Mouse (Mus musculus) kidney, postnatal 4 days (tissue): ENCODE data around the gene Egfl7.

Experiments
- DNase-seq, 2 experiments: peaks; one replicate each; pipeline ENCODE4 v3.0.0; 2021; ENCODE audit warnings: mixed read lengths in 2 of 2

Egfl7 gene

DNA sequence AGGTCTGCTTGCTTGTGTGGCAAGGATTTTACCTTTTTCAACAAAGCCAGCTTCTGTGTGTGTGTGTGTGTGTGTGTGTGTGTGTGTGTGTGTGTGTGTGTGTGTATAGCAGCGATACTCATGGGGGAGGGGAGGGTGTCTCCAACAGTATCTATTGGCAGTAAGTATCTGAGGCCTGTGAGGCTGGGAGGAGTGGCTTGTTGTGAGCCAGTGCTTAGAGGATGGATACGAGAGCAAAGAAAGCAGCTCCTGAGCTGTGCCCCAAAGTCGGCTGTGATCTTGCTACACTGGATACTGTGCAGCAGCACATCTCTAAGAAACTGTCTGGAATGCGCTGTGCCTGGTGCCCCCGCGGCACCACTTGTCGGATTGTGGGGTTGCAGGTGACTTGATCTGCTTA, 38.1 kb downstream of the Egfl7 start:
- no peak for DNase-seq

DNA sequence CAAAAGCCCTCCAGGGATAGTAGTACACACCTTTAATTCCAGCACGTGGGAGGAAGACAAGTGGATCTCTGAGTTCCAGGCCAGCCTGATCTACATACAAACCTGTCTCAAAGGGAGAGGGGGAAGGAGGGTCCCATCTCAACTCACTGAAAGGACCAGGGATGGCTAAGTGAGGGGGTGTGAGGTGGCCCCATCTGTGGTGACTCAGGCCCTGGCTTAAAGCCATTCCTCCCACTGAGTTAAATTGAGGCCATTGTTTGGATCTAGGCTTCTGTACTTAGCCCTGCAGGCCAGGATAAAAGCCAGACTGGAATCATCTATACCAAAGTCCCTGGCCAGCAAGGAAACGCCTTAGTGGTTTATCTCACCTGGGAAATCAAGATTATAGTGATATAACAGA, 41.4 kb downstream of the Egfl7 start:
- DNase-seq: no peak

DNA sequence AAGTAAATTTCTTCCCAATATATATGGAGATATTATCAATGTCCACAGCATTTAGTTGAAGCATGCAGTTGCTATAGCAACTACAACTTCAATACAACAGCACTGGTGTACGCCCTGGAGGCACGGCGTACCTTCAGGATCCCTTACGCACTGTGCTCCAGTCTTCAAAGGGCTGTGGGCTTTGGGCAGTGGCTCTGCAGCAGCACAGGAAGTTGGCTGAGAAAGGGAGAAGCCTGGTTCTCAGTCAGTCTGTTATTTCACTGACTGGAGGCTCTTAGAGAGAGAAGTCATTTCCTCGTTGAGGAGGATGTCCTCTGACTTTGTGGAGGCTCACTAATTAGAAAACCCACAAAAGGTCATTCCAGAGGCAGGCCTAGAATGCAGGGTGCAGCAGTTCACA, 43.2 kb downstream of the Egfl7 start:
- no peak for DNase-seq

DNA sequence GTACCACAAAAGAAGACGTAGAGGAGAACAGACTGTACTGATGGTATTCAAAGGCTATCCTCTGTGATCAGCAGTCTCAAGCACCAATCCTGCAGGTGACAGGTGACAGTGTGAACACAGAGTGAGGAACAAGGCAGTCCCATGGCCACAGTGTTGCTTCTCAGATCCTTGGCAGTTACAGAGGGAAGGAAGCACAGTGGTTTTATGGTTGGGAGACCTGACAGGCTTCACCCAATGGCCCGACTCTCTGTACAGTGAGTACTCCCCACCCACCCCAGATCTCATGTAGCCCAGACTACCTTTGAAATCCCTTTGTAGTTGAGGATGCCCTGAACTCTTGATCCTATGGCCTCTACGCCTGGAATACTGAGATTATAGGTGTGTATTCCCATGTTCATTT, 45.6 kb downstream of the Egfl7 start:
- no peak for DNase-seq

DNA sequence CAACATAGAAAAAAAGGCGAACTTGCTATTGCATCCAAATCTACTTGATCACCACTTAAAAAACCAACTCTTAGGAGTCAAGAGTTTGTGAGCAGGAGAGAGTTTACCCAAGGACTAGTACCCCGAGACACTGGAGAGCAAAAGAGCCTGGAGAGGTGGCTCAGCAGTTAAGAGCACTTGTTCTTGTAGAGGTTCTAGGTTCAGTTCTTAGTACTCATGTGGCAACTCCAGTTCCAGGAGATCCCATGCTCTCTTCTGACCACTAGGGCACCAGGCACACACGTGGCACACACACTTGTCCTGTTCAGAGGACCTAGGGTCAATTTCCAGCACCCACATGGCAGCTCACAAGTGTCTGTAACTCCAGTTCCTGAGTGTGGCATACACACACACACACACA, 46.3 kb downstream of the Egfl7 start:
- no peak for DNase-seq

DNA sequence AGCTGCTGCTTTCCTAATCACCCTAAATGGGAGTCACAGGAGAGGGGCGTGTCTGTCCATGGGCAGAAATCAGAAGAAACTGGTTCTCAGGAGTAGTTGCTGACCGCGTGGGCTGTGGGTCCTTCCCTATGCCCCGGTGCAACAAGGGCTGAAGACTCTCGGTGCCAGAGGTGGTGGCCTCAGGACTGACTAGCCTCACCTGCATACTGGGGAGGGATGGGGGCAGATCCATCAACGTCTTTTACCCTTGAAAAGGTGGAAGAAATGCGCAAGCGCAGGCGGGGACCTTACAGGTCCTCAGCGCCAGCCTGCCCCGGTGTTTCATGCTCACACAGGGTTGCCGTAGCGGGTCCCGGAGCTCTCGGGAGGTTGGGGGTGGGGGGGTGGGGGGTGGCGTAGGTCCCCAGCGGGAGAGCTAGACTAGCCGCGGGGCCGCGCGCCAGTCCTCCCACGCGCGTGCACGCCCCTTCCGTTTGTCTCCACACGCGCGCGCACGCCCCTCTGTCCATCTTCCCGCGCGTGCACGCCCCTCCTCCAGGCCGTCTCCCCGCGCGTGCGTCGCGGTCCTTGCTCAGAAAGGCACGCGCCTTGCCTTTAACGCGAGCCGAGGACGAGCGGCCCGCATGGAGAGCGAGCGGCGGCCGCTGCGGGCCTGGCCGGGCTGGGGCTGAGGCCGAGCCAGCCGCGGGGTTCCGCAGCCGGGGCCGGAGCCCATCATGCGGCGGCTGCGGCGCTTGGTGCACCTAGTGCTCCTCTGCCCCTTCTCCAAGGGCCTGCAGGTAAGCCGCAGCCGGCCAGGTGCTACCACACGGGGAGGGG, 48.3 kb downstream of the Egfl7 start, which contains the start of gene Fam69b:
Fam69b (plus strand) TSS at position 537 of the 819 bp plus-strand sequence.
- DNase-seq: peak; percentile 88 to 93

DNA sequence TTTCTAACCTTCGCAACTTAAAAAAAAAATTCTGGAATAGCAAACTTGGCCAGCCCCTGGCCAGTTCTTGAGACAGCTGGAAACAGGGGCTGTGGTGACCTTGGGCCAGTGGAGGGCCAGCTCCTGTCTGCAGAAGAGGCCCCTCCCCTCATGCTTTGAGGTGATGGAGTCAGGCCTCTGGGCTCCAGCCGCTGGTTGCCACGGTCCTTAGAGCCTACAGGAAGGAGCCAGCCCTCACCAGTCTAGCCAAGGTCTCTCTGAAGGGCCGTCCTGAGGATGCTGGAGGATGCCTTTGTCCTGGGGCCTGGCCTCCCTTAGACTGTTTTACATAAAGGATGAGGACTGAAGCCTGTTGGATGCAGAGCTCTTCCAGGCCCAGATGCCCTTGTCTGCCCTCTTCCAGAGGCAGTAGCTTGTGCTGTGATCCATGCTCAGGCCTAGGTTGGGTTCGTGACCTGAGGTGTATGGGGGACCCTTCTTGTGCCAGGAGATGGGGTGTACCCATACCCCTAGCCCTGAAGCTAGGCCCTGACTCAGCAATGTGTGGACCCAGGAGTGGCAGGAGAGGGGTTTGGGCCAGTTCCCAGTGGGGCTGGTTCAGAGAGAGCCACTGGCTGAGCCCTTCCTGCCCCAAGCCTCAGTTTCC, 49.1 kb downstream of the Egfl7 start:
- DNase-seq: peak in 1 of 2 experiments; percentile 53

DNA sequence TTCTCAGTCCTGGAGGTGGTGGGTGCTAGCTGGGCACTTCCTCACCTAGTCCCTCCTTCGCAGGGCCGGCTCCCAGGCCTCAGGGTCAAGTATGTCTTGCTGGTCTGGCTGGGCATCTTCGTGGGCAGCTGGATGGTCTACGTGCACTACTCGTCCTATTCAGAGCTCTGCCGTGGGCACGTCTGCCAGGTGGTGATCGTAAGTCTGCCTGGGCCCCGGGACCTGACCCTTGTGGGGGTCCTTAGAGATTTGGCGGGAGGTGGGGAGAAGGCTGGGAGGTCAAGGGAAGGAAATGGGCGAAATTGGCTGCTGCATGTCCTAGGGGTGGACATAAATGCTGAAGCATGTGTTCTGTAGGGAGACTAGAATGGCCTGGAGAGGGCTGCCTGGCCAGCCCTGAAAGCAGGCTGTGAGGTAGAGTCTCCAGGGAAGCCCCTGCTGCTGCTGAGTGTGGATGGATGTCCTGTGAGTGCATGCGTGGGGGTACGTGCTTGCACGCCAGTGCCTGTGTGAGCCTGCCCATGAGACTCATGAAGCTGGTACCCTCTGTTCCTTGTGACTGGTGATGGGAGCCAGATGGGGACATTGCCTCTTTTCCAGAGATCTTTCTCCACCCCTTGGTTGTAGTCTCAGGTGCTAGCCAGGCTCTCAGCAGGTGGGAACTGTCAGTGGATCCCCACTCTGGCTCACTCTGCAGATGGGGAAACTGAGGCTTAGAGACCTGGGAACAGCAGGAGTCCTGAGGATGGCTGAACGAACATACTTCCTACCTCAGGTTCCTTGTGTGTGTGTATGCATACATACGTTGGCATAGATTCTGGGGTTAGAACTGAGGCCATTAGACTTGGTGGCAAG, 53.0 kb downstream of the Egfl7 start:
- no peak for DNase-seq

DNA sequence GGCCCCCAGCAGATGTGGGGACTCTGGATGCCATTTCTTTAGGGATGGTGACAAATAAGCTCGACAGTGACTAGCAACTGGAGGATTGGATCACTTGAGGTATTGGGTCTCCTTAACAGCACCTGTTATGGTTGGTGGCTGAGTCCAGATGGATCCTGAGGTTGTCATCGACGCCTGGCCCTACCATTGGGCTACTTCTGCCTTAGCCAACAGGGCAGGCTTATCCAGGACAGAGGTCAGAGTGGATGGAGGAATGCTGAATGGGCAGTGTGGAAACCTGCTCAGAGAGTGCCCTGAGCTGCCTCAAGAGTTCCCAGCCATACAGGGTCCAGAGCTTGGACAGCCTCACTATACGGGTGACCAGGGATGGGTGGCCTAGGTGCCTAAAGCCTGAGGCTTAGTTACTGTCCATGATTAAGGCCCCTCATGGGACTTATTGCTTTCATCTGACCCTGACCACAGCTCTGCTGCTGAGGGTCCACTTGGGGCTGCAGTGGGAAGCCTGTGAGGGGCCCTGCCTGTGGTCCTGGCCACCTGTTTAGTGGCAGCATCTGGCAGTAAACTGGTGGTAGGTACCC, 54.2 kb downstream of the Egfl7 start:
- no peak for DNase-seq

DNA sequence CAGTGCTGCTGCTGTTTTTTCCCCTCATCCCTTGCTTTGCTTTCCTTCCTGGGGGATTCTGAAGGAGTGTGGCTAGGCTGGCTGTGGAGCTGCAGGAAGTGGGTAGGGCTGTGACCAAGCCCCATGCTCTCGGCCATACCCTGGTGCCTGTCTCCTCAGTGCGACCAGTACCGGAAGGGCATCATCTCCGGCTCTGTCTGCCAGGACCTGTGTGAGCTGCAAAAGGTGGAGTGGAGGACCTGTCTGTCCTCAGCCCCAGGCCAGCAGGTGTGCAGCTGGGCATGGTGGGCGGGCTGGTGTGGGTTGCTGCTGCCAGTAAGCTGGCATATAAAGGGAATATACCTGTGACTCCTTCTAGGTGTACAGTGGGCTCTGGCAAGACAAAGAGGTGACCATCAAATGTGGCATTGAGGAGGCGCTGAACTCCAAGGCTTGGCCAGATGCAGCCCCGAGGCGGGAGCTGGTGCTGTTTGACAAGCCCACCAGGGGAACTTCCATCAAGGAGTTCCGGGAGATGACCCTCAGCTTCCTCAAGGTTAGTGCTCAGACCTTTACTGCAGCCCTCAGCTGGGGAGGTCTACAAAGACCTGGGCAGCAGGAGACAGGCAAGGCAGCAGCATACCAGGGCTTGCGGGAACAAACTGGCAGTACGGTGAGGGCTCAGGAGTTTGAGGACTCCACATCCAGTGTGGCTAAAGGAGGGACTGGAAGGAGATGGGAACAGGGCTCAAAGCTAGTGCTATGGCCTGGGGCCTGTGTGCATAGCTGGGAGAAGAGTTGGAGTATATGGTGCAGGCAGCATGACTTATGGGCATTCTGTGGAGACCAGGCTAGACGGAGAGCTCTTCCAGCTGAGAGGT, 55.0 kb downstream of the Egfl7 start:
- peak; percentile 36 to 50 for DNase-seq

DNA sequence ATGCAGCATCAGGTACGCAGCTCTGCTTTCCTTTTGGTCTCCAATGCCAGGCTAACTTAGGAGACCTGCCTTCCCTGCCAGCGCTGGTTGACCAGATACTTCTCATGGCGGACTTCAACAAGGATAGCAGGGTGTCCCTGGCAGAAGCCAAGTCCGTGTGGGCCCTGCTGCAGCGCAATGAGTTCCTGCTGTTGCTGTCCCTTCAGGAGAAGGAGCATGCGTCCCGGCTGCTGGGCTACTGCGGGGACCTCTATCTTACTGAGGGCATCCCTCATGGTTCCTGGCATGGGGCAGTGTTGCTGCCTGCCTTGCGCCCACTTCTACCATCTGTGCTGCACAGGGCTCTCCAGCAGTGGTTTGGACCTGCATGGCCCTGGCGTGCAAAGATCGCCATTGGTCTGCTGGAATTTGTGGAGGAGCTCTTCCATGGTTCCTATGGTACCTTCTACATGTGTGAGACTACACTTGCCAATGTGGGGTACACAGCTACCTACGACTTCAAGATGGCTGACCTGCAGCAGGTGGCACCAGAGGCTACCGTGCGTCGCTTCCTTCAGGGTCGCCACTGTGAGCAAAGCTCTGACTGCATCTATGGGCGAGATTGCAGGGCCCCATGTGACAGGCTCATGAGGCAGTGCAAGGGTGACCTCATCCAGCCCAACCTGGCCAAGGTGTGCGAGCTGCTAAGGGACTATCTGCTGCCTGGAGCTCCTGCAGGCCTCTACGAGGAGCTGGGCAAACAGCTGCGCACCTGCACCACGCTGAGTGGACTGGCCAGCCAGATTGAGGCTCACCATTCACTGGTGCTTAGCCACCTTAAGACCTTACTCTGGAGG, 55.9 kb downstream of the Egfl7 start:
- DNase-seq: peak in 1 of 2 experiments; percentile 17

DNA sequence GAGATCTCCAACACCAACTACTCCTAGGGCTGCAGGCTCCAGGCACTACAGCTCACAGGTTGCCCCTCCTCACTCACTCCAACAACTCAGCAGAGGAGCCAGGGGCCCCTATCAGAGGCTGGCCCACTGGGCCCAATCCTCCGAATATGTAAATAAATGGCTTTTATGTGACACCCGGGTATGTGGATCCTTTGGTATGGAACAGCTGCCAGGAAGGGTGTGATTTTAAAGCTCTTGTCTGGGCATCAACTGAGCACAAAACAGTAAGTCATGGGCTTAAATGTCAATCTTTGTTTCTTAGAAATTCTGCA, 56.5 kb downstream of the Egfl7 start:
- no peak for DNase-seq

DNA sequence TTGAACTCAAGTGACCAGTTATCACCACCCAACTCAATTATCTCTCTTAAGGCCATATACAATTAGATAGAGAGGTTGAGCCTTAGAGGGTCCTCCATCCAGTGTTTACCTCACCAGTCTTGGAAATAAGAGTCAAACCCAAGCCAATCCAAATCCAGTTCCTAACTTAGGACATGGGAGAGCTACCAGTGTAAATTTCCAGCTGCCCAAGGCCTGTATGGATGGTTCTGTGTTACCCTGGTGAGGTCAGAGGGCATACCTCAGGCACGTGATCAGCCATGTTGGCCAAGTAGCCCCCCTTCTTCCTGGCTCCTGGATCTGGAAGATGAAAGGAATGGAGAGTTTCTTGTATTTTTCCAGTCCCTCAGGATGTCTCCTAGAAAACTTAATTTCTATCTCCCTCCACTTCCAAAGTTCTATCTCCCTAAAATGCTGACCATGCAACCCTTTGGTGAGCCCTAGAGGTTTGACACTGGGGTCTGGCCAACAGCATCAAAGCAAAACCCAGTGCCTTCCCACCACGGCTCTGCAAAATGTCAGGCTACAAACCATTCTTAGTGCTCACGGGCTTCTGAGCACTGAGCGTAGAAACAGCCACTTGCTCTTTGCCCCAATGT, 57.6 kb downstream of the Egfl7 start:
- DNase-seq: no peak

DNA sequence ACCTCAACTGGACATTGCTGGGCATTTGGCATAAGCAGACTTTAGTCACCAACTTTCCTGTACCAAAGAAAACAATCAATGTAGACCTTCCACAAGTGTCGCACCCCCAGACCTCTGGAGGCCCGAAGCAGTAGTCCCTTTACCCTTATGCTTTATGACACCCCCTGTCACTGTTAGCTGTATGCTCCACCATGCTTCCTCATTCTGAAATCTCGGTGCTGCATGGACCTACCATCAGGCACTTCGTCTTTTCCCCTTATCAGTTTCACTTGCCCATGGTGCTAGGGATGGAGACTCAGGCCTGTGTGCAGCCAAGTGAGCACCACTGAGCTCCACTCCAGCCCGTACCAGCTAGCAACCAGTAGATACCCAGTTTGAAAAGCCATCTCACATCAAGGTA, 58.2 kb downstream of the Egfl7 start:
- no peak for DNase-seq

DNA sequence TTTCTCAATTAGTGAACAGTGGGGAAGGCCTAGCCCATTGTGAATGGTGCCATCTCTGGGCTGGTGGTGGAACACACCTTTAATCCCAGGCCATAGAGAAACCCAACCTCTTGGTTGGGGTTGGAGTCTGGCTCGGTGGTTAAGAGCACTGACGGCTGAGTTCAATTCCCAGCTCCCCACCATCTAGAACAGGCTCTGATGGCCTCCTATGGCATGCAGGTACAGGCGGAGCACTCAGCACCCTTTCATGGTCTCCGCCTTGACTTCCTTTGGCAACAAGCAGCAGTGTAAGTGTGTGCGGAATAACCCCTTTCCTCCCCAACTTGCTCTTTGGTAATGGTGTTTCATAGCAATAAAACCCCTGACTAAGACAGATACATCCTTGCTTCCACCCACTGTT, 58.8 kb downstream of the Egfl7 start:
- DNase-seq: no peak

DNA sequence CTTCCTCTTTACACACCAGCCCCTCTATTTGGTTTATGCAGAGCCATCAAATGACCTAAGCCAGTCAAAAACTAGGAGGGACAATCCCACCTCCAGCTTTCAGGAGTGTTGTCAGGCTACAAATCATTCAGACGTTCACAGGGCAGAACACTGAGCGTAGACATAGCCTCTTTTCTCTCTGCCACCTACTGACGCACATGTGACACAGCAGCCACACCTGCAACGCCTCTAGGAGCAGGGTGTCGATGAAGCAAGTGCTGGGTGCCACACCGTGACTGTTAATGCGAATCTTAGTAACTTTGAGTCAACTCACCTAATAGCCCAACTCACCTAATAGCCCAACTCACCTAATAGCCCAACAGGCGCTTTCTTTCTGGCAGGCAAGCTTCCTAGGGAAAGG, 59.3 kb downstream of the Egfl7 start:
- peak; percentile 55 to 73 for DNase-seq

DNA sequence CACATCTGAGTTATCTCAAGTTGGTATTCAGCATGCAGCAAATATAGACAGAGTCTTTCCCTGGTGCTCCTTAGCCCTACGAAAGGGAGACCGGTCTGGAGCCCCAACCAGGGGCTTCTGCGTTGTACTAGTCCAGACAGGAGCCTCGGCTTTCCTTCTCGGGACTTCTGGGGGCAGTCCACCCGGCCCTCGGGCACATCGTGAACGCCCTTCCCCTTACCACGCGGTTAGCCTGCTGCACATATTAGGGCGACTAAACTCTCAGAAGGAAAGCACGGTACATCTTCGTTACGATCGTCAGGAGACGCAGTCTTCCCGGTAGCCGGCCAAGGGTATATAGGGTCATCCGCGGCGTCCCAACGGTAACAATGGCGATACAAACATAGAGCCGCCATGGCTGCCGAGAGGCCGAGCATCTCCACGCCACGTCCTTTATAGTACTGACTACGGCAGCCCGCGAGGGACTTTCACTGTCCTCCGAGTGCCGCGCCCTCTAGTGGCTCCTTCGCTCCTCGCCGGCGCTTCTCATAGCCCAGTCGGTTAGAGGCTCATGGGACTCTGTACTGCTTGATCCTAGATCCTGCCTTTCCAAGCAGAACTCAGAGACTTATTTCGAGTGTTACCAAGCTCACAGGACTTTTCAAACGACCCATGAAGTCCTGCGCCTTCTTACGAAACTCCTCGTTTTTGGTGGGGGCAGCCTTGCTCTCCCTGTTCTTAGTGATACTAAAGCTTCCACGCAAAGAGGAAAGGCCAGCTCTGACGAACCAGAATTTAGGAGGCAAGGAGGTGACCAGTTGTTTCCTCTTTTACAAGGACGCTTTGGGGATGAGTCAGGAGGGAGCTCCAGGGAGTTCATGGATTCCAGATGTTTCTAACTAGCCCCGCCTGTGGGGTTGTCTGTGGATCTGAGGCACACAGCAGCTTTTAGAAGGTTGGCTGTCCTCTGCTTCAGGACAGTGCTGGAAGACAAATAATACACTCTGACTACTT, 60.3 kb downstream of the Egfl7 start:
- peak; percentile 100 for DNase-seq

DNA sequence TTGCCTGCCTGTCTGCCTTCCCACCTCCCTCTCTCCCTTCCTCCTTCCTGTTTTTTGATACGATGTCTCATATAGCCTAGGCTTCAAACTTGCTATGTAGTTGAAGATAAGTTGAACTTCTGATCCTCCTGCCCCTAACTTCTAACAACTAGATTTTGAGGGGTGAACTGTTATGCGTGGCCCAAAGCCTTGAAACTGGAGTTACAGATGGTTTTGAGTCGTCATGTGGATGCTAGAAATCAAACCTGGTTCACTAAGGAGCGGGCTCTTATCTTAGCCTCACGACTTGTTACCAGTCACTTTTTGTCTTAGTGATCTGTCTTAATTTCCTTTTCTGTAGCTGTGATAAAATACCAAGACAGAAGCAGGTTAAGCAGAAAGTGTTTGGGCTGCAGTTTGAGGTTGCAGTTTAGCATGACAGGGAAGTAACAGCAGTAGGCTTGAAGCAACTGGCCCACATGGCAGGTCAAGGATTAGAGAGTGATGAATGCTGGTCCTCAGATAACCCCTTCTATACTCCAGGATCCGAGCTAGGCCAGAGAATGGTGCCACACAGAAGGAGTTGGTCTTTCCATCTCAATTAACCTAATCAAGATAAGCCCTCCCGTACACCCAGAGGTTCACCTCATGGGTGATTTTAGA, 61.3 kb downstream of the Egfl7 start:
- DNase-seq: no peak
